Mouse (Mus musculus) hindbrain, embryonic 14.5 days (tissue): ENCODE data around the gene 9130213A22Rik. TPM values are rescaled to one million over a fixed set of nuclear protein-coding genes. Genes with fewer than 3 reads are reported as not detected.
A peak's percentile ranks its signal among the peaks of the same experiment; 100 is the strongest.
"Not testable (repeated sequence)": the region's sequence is repeated elsewhere in the genome, so short reads cannot be mapped to it uniquely, and the experiment has no call there.

ENCODE experiments used
- ATAC-seq: fragments of 200-750 bp; cut with Nextera tagmentation; 2 replicates; pipeline ENCODE4 v1.8.0; 2017; ENCODE audit warnings: moderate number of reproducible peaks, mild to moderate bottlenecking, moderate TSS enrichment, moderate library complexity; ENCODE audit not compliant: low FRiP score
- DNase-seq: peaks from one replicate; pipeline ENCODE4 v3.0.0-alpha.2; 2015; ENCODE audit warnings: low spot score
- H3K27ac ChIP-seq: fragments of 300-500 bp; sonication (generic); 2 replicates; pipeline ENCODE4 v1.5.1; 2014; ENCODE audit warnings: mild to moderate bottlenecking, moderate library complexity
- H3K27me3 ChIP-seq: fragments of 300-500 bp; sonication (generic); 2 replicates; pipeline ENCODE4 v1.6.1; 2014; ENCODE audit warnings: mild to moderate bottlenecking, low read length, mixed read lengths; ENCODE audit not compliant: control insufficient read depth, insufficient read depth
- H3K36me3 ChIP-seq: fragments of 300-500 bp; sonication (generic); replicated peaks from 2 replicates; pipeline ENCODE4 v1.6.1; 2014; ENCODE audit not compliant: control insufficient read depth, insufficient read depth
- H3K4me1 ChIP-seq: fragments of 300-500 bp; sonication (generic); replicated peaks from 2 replicates; pipeline ENCODE4 v1.6.1; 2014; ENCODE audit warnings: antibody characterized with exemption, low read length, mixed read lengths; ENCODE audit not compliant: control insufficient read depth, insufficient read depth
- H3K4me2 ChIP-seq: fragments of 300-500 bp; sonication (generic); replicated peaks from 2 replicates; pipeline ENCODE4 v1.6.1; 2014; ENCODE audit warnings: mild to moderate bottlenecking, moderate library complexity
- H3K4me3 ChIP-seq: fragments of 300-500 bp; sonication (generic); replicated peaks from 2 replicates; pipeline ENCODE4 v1.5.1; 2014; ENCODE audit warnings: mild to moderate bottlenecking, low read length
- H3K9ac ChIP-seq: fragments of 300-500 bp; sonication (generic); 2 replicates; pipeline ENCODE4 v1.6.1; 2014
- H3K9me3 ChIP-seq: fragments of 300-500 bp; sonication (generic); 2 replicates; pipeline ENCODE4 v1.6.1; 2016; ENCODE audit warnings: low read length; ENCODE audit not compliant: control insufficient read depth
- WGBS: fragments of 180-500 bp; shearing (Covaris S2); extraction: QIAGEN DNeasy Blood & Tissue Kit; methylation state at CpG from one replicate; pipeline ENCODE4 v1.1.7; 2014; 5-methylcytosine and 5-hydroxymethylcytosine counted together
- polyA plus RNA-seq: library from polyadenylated mRNA; unstranded; fragments of >200 nt; fragmentation: Nextera tagmentation; extraction: Ambion mirVana; gene quantifications from 2 replicates; pipeline ENCODE4 v1.2.1, GENCODE M21; 2014

The 9130213A22Rik gene
- polyA plus RNA-seq, 1 experiment from 2014 or later = 0.39 TPM

DNA sequence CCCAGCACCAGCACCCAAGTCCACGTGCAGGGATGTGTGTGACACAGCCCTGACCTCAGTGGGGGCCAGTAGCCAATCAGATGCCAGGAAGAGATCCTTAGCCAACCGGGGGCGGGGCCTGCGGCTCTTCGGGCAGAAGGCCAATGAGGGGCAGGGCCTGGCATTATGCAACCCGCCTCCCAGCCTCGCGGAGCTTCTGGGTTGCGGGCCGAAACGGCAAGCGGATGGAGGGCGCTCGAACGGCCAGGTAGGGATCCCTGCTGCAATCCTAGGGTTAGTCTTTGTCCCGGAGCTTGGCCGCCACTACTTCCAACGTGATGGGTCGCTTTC, 23.7 kb downstream of the 9130213A22Rik start:
- ATAC-seq = peak; percentile 14
- H3K9ac ChIP-seq = peak overlapping the region; percentile 68
- peak overlapping the region; percentile 46 for H3K4me3 ChIP-seq
- WGBS = under 1% methylated on average over 19 of the region's 19 CpGs
- peak overlapping the region; percentile 74 for H3K4me2 ChIP-seq
- H3K27ac ChIP-seq = peak overlapping the region; percentile 56
- peaks cover 29% of the 10 kb centered on the region for H3K36me3 ChIP-seq
- H3K9me3 ChIP-seq = no peaks in the 10 kb centered on the region
- peaks cover 44% of the 10 kb centered on the region for H3K4me1 ChIP-seq
- no peaks in the 10 kb centered on the region for H3K27me3 ChIP-seq
- DNase-seq = peak; percentile 87

- ATAC-seq (no peak), DNase-seq (no peak)
- peaks cover 44% of the 10 kb centered on the region for H3K4me1 ChIP-seq
These were observed 24.2 kb downstream of the 9130213A22Rik start for GRCm38 (mm10) chr11:69098039-69098761.

GRCm38 (mm10) chr11:69096987-69097900, 25.1 kb downstream of the 9130213A22Rik start:
- peak overlapping the region; percentile 74 for H3K4me2 ChIP-seq
- H3K4me3 ChIP-seq = peak overlapping the region; percentile 13
- WGBS = 2% methylated on average over 29 of the region's 29 CpGs
- peak overlapping the region; percentile 48 for H3K9ac ChIP-seq
- DNase-seq = peak; percentile 81
- peak overlapping the region; percentile 70 for H3K27ac ChIP-seq
- H3K36me3 ChIP-seq = peaks cover 14% of the 10 kb centered on the region
- peaks cover 44% of the 10 kb centered on the region for H3K4me1 ChIP-seq
- no peaks in the 10 kb centered on the region for H3K27me3 ChIP-seq
- no peaks in the 10 kb centered on the region for H3K9me3 ChIP-seq
- ATAC-seq = no peak

More at GRCm38 (mm10) chr11:69098039-69098761, 24.2 kb downstream of the 9130213A22Rik start:
- no peaks in the 10 kb centered on the region for H3K9me3 ChIP-seq
- 17% methylated on average over 8 of the region's 8 CpGs for WGBS
- H3K36me3 ChIP-seq = peaks cover 24% of the 10 kb centered on the region
- H3K9ac ChIP-seq = peak overlapping the region; percentile 68
- H3K4me3 ChIP-seq = peak overlapping the region; percentile 46
- H3K27me3 ChIP-seq = no peaks in the 10 kb centered on the region
- peak overlapping the region; percentile 70; the same call in 1 of the 2 replicates for H3K27ac ChIP-seq
- peak overlapping the region; percentile 74 for H3K4me2 ChIP-seq

DNA sequence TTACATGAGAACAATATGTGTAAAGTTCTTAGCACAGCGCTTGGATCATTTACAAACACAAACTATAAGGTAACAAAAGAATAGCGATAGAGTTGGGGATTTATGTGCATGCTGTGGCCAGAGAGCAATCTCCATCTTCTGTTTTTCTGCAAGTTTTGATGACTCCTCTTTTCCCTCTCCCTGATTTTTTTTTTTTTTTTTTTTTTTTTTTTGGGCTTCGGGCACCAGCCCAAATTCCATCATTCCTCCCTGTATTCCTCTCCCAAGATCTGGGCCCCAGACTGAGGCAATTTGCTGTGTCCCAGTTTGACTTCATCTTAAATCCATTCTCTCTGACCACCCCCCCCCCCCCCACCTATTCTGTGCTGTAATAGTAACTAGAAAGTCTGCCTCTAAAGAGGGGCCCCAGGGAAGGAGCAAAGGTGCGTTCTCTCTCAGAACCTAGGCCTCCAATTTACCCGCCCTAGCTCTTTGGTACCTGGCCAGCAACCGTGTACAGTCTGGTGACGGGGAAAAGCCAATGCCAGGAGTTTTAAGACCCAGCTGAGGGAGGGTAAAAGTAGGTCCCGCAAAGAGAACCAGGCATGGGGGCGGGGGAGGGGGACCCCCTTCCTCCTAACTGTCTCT, 25.9 kb downstream of the 9130213A22Rik start:
- H3K9me3 ChIP-seq = no peaks in the 10 kb centered on the region
- ATAC-seq (no peak), DNase-seq (no peak)
- H3K36me3 ChIP-seq = peaks cover 14% of the 10 kb centered on the region
- H3K9ac ChIP-seq = peak overlapping the region; percentile 48
- peak overlapping the region; percentile 74 for H3K4me2 ChIP-seq
- no peak overlapping the region; the same call in 1 of the 2 replicates for H3K27ac ChIP-seq
- no peaks in the 10 kb centered on the region for H3K27me3 ChIP-seq
- H3K4me3 ChIP-seq = peak overlapping the region; percentile 35
- H3K4me1 ChIP-seq = peaks cover 44% of the 10 kb centered on the region
- 20% methylated on average over 9 of the region's 9 CpGs for WGBS

GRCm38 (mm10) chr11:69095511-69096231, 26.7 kb downstream of the 9130213A22Rik start:
- DNase-seq = no peak
- peak overlapping the region; percentile 35 for H3K4me3 ChIP-seq

GRCm38 (mm10) chr11:69094697-69095429, 27.5 kb downstream of the 9130213A22Rik start, which contains the start of gene Per1:
Gene Per1 (plus strand): TSS chr11:69095217.
- H3K36me3 ChIP-seq = peaks cover 24% of the 10 kb centered on the region
- peak within 1 kb of the TSS; percentile 35 for H3K4me3 ChIP-seq
- H3K9me3 ChIP-seq = no peaks in the 10 kb centered on the region
- ATAC-seq = peak; percentile 96
- peak within 1 kb of the TSS; percentile 26 for H3K9ac ChIP-seq
- peak within 1 kb of the TSS; percentile 74 for H3K4me2 ChIP-seq
- WGBS = under 1% methylated on average over 37 of the region's 37 CpGs
- H3K27me3 ChIP-seq = no peaks in the 10 kb centered on the region
- H3K27ac ChIP-seq = peak within 1 kb of the TSS; percentile 67
- DNase-seq = peak; percentile 98
- peaks cover 48% of the 10 kb centered on the region for H3K4me1 ChIP-seq

More at GRCm38 (mm10) chr11:69095511-69096231, 26.7 kb downstream of the 9130213A22Rik start:
- peak overlapping the region; percentile 74 for H3K4me2 ChIP-seq
- H3K9ac ChIP-seq = peak overlapping the region; percentile 26
- WGBS = 4% methylated on average over 27 of the region's 27 CpGs
- no peaks in the 10 kb centered on the region for H3K9me3 ChIP-seq
- no peaks in the 10 kb centered on the region for H3K27me3 ChIP-seq
- peak overlapping the region; percentile 55 for H3K27ac ChIP-seq
- peaks cover 47% of the 10 kb centered on the region for H3K4me1 ChIP-seq
- H3K36me3 ChIP-seq = peaks cover 16% of the 10 kb centered on the region
- no peak for ATAC-seq

DNA sequence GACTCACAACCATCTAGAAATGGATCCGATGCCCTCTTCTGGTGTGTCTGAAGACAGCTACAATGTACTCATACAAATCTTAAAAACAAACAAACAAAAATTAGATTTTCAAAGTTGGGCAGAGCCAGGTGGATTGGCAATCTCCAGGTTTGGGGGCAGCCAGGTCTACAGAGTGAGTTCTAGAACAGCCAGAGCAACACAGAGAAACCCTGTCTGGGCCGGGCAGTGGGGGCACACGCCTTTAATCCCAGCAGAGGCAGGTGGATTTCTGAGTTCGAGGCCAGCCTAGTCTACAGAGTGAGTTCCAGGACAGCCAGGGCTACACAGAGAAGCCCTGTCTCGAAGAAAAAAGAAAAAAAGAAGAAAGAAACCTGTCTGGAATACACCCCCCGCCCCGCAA, 28.5 kb downstream of the 9130213A22Rik start:
- peaks cover 53% of the 10 kb centered on the region for H3K4me1 ChIP-seq
- DNase-seq, H3K4me2 ChIP-seq, H3K27me3 ChIP-seq, H3K9me3 ChIP-seq, ATAC-seq, H3K9ac ChIP-seq, H3K4me3 ChIP-seq, H3K27ac ChIP-seq: not testable (repeated sequence)
- peaks cover 28% of the 10 kb centered on the region for H3K36me3 ChIP-seq
- WGBS = 88% methylated on average over 7 of the region's 7 CpGs

GRCm38 (mm10) chr11:69092871-69093270, 29.5 kb downstream of the 9130213A22Rik start:
- WGBS = 91% methylated on average over 4 of the region's 4 CpGs

More at GRCm38 (mm10) chr11:69092871-69093270, 29.5 kb downstream of the 9130213A22Rik start:
- no peak for ATAC-seq
- no peak overlapping the region for H3K4me3 ChIP-seq
- no peak for DNase-seq
- no peaks in the 10 kb centered on the region for H3K9me3 ChIP-seq
- H3K27me3 ChIP-seq = no peaks in the 10 kb centered on the region
- H3K27ac ChIP-seq = no peak overlapping the region
- H3K9ac ChIP-seq = no peak overlapping the region
- H3K4me2 ChIP-seq = no peak overlapping the region
- peaks cover 28% of the 10 kb centered on the region for H3K36me3 ChIP-seq
- peaks cover 45% of the 10 kb centered on the region for H3K4me1 ChIP-seq
